Comparison of ENCODE assay signal across 8 mouse cellular contexts in the genomic region with DNA sequence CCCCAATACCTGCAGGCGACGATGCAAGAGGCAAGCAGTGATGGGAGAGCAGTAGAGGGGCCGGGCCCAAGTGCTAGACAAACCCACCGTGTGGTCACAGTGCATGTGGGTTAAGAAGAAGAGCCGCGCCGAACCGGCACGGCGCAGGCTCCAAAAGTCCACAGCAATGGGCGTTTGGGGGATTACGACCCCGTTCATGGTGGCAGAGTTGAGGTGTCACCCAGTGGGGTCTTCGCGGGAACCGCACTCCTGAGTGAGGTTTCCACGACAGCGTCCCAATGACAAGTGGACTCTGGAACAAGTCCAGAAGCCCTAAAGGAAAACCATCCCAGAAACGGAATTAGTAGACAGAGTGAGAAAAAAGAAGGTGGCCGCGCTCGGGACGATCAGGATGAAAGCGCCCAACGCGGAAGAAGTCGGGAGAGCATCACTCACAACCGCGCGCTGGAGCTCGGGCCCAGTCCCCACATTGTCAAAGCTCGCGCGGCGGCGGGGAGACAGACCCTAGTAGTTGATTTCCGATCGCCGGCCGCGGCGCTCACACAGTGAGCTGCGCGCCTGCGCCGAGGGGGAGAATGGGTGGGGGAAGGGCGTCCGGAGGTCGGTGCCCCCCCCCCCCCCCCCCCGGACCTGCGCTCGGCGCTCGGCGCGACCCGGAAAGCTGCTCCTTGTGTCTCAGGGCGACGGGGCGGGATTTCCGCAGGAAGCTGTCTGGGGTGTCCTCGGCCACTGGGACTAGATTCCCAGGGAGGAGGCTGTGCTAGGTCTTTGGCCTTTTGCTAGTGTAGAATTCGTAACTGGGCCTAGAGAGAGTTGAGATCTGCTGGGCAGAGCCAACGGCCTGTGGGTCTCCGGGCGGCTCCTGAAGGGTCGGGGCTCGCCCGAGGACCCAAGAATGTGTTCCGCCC. TPM values are rescaled to one million over a fixed set of nuclear protein-coding genes. Genes with fewer than 3 reads are reported as not detected.
DNase-seq lines count a peak whose midpoint lies in the region; ATAC-seq lines count a peak whose summit lies in the region.

Gene Dclre1b, minus strand, starts transcription at position 554 of the 908 bp plus-strand sequence.
Gene Ap4b1, plus strand, starts transcription at position 630 of the 908 bp plus-strand sequence.
Gene Gm43064, plus strand, starts transcription at position 683 of the 908 bp plus-strand sequence.

- peak within 1 kb of the TSS; percentile 94 for H3K27ac ChIP-seq in hindbrain, embryonic 15.5 days (replicated peaks)

- peaks cover 16% of the 10 kb centered on the region for H3K4me1 ChIP-seq in hindbrain, embryonic 15.5 days (replicated peaks)

- WGBS in hindbrain, embryonic 15.5 days: under 1% methylated on average over 55 of the region's 70 CpGs

- ATAC-seq in hindbrain, embryonic 15.5 days (ENCODE audit: low FRiP score, low read depth): peak; percentile 98

- H3K27me3 ChIP-seq in hindbrain, embryonic 15.5 days: no peaks in the 10 kb centered on the region

- DNase-seq in R1 (ENCODE audit: low read depth, low spot score): peak; percentile 95
- DNase-seq in cerebellum, postnatal 25 days: peak; percentile 89 to 96
- peak; percentile 84 to 87 for DNase-seq in frontal cortex, postnatal 36 days (ENCODE audit: low spot score in 2 of 2)
- DNase-seq in left cerebral cortex, adult 11 months (ENCODE audit: low spot score): peak; percentile 82
- DNase-seq in lung, postnatal 4 days: peak; percentile 93 to 95
- peak; percentile 93 for DNase-seq in retina, postnatal 7 days (ENCODE audit: low read depth, low spot score)
- DNase-seq in urinary bladder, adult 2 months (ENCODE audit: low spot score): peak; percentile 78

- peaks cover 14% of the 10 kb centered on the region for H3K36me3 ChIP-seq in hindbrain, embryonic 15.5 days

- no peaks in the 10 kb centered on the region for H3K9me3 ChIP-seq in hindbrain, embryonic 15.5 days

- H3K9ac ChIP-seq in hindbrain, embryonic 15.5 days: peak within 1 kb of the TSS; percentile 88

- H3K4me2 ChIP-seq in hindbrain, embryonic 15.5 days: peak within 1 kb of the TSS; percentile 87

- peak within 1 kb of the TSS; percentile 95 for H3K4me3 ChIP-seq in hindbrain, embryonic 15.5 days

RNA-seq across cellular contexts. Expression of gene Dclre1b, which starts in this region (rescaled TPM):
- 20.8 and 23.8 TPM in 2 replicates for polyA plus RNA-seq in hindbrain, embryonic 15.5 days (2015; fragmentation: Nextera tagmentation; extraction: Ambion mirVana)
- 7.5 and 8.1 TPM in 2 replicates for polyA plus RNA-seq in urinary bladder, adult 2 months (2012; rRNA removed)

RNA-seq across cellular contexts. Expression of gene Ap4b1, which starts in this region (rescaled TPM):
- polyA plus RNA-seq in hindbrain, embryonic 15.5 days (2015; fragmentation: Nextera tagmentation; extraction: Ambion mirVana): 20.5 and 21.8 TPM in 2 replicates
- polyA plus RNA-seq in urinary bladder, adult 2 months (2012; rRNA removed): 20.5 and 22.3 TPM in 2 replicates

RNA-seq across cellular contexts. Expression of gene Gm43064, which starts in this region (rescaled TPM):
- 0.41 and 0.52 TPM in 2 replicates for polyA plus RNA-seq in hindbrain, embryonic 15.5 days (2015; fragmentation: Nextera tagmentation; extraction: Ambion mirVana)
- 0.06 and 0.34 TPM in 2 replicates for polyA plus RNA-seq in urinary bladder, adult 2 months (2012; rRNA removed)

Comparison
In these comparisons a context has a peak if more than half of its experiments do, and no peak if none do; other contexts are left out.
1. Peak in every context shown above with its lines: DNase-seq, ATAC-seq, H3K4me3 ChIP-seq and H3K27ac ChIP-seq.